ENCODE assay signal across 24 mouse cellular contexts in genomic region chr11:81521881-81522280, GRCm38 (mm10).
DNase-seq lines count a peak whose midpoint lies in the region; ATAC-seq and TF ChIP-seq lines count a peak whose summit lies in the region.
"Had no signal": no experiment of that assay in that cellular context is flagged by ENCODE, and none has a peak within 500 bp of the region (broad histone marks: within the 10 kb centered on the region; RNA-seq: fewer than 3 reads in every experiment).

No protein-coding gene starts in this region.

- peak overlapping the region; percentile 59; the same call in 1 of the 2 replicates for H3K27ac ChIP-seq in hindbrain, embryonic 10.5 days
- H3K27ac ChIP-seq in hindbrain, postnatal 0 days: no peak overlapping the region
- H3K27ac ChIP-seq in layer of hippocampus, adult 2 months: peak overlapping the region; percentile 44; the same call in 1 of the 2 replicates
- no peak overlapping the region for H3K27ac ChIP-seq in midbrain, embryonic 11.5 days (ENCODE audit: low read depth, low read length)
- H3K27ac ChIP-seq in midbrain, embryonic 10.5 days (replicated peaks): no peak overlapping the region
- H3K27ac ChIP-seq: embryonic facial prominence, embryonic 13.5 days; embryonic facial prominence, embryonic 15.5 days; forebrain, embryonic 12.5 days had no signal

- no peak overlapping the region for H3K9ac ChIP-seq in hindbrain, postnatal 0 days (replicated peaks; ENCODE audit: low read length)
- no peak overlapping the region for H3K9ac ChIP-seq in midbrain, embryonic 11.5 days (ENCODE audit: low read length)
- H3K9ac ChIP-seq: embryonic facial prominence, embryonic 13.5 days; embryonic facial prominence, embryonic 15.5 days; forebrain, embryonic 12.5 days had no signal

- peaks cover 31% of the 10 kb centered on the region for H3K4me1 ChIP-seq in hindbrain, embryonic 10.5 days (replicated peaks)
- H3K4me1 ChIP-seq in hindbrain, postnatal 0 days (ENCODE audit: insufficient read depth, low read length): peaks cover 3% of the 10 kb centered on the region; the same call in 1 of the 2 replicates
- no peaks in the 10 kb centered on the region; the same call in 1 of the 2 replicates for H3K4me1 ChIP-seq in midbrain, embryonic 11.5 days (ENCODE audit: control insufficient read depth, insufficient read depth, low read length)
- peaks cover 27% of the 10 kb centered on the region for H3K4me1 ChIP-seq in midbrain, embryonic 10.5 days
- H3K4me1 ChIP-seq: embryonic facial prominence, embryonic 15.5 days had no signal

- H3K4me3 ChIP-seq in hindbrain, embryonic 10.5 days: no peak overlapping the region
- no peak overlapping the region for H3K4me3 ChIP-seq in hindbrain, postnatal 0 days (ENCODE audit: low read length)
- no peak overlapping the region for H3K4me3 ChIP-seq in layer of hippocampus, adult 2 months
- no peak overlapping the region for H3K4me3 ChIP-seq in midbrain, embryonic 11.5 days (ENCODE audit: low read depth, low read length)
- H3K4me3 ChIP-seq in midbrain, embryonic 10.5 days: no peak overlapping the region
- H3K4me3 ChIP-seq: embryonic facial prominence, embryonic 13.5 days; embryonic facial prominence, embryonic 15.5 days; erythroblast, embryonic 14.5 days; forebrain, embryonic 10.5 days; forebrain, embryonic 12.5 days had no signal

- no peaks in the 10 kb centered on the region for H3K27me3 ChIP-seq in hindbrain, embryonic 10.5 days (ENCODE audit: insufficient read depth, poor library complexity, severe bottlenecking)
- no peaks in the 10 kb centered on the region for H3K27me3 ChIP-seq in hindbrain, postnatal 0 days (ENCODE audit: insufficient read depth, low read length)
- H3K27me3 ChIP-seq in midbrain, embryonic 11.5 days (ENCODE audit: control insufficient read depth, insufficient read depth, low read length): no peaks in the 10 kb centered on the region
- no peaks in the 10 kb centered on the region for H3K27me3 ChIP-seq in midbrain, embryonic 10.5 days (ENCODE audit: low read depth, poor library complexity, severe bottlenecking)
- H3K27me3 ChIP-seq: forebrain, embryonic 12.5 days had no signal

- no peaks in the 10 kb centered on the region for H3K9me3 ChIP-seq in hindbrain, embryonic 10.5 days
- no peaks in the 10 kb centered on the region for H3K9me3 ChIP-seq in hindbrain, postnatal 0 days (ENCODE audit: low read length)
- H3K9me3 ChIP-seq in midbrain, embryonic 11.5 days (ENCODE audit: control insufficient read depth, low read length): no peaks in the 10 kb centered on the region
- H3K9me3 ChIP-seq in midbrain, embryonic 10.5 days (replicated peaks): no peaks in the 10 kb centered on the region
- H3K9me3 ChIP-seq: embryonic facial prominence, embryonic 13.5 days; embryonic facial prominence, embryonic 15.5 days; forebrain, embryonic 10.5 days; forebrain, embryonic 12.5 days had no signal

- 87% methylated on average over 4 of the region's 4 CpGs for WGBS in hindbrain, embryonic 10.5 days
- 65% methylated on average over 4 of the region's 4 CpGs for WGBS in hindbrain, postnatal 0 days
- WGBS in midbrain, embryonic 11.5 days: 87% methylated on average over 4 of the region's 4 CpGs
- 89% methylated on average over 4 of the region's 4 CpGs for WGBS in midbrain, embryonic 10.5 days

- H3K36me3 ChIP-seq in hindbrain, embryonic 10.5 days: no peaks in the 10 kb centered on the region
- H3K36me3 ChIP-seq in hindbrain, postnatal 0 days (ENCODE audit: insufficient read depth, low read length): no peaks in the 10 kb centered on the region
- H3K36me3 ChIP-seq in midbrain, embryonic 11.5 days (ENCODE audit: control insufficient read depth, insufficient read depth, low read length): no peaks in the 10 kb centered on the region
- no peaks in the 10 kb centered on the region for H3K36me3 ChIP-seq in midbrain, embryonic 10.5 days
- H3K36me3 ChIP-seq: embryonic facial prominence, embryonic 13.5 days; embryonic facial prominence, embryonic 15.5 days; forebrain, embryonic 10.5 days; forebrain, embryonic 12.5 days had no signal

- no peak for ATAC-seq in hindbrain, postnatal 0 days
- no peak for ATAC-seq in midbrain, embryonic 11.5 days (ENCODE audit: low FRiP score)
- ATAC-seq: forebrain, embryonic 14.5 days had no signal

- H3K4me2 ChIP-seq in hindbrain, postnatal 0 days (ENCODE audit: low read depth, low read length): no peak overlapping the region
- no peak overlapping the region for H3K4me2 ChIP-seq in midbrain, embryonic 11.5 days
- H3K4me2 ChIP-seq: embryonic facial prominence, embryonic 13.5 days; embryonic facial prominence, embryonic 15.5 days; forebrain, embryonic 12.5 days had no signal

- TF ChIP-seq CTCF in hindbrain, postnatal 0 days (IDR thresholded peaks at IDR 0.05; ENCODE audit: low read depth): no peak
- no peak for TF ChIP-seq CTCF in layer of hippocampus, adult 2 months (conservative IDR thresholded peaks at IDR 0.05)

- DNase-seq in hindbrain, embryonic 10.5 days (ENCODE audit: low spot score): no peak
- no peak for DNase-seq in hindbrain, postnatal 0 days (ENCODE audit: low spot score)
- peak; percentile 22 for DNase-seq in layer of hippocampus, adult 11-12 months (ENCODE audit: low spot score)
- no peak for DNase-seq in layer of hippocampus, postnatal 14 days (ENCODE audit: low spot score in 2 of 2)
- peak; percentile 31 to 32 for DNase-seq in layer of hippocampus, adult 2 months (ENCODE audit: low spot score in 2 of 2)
- DNase-seq in layer of hippocampus, postnatal 25 days (ENCODE audit: extremely low spot score in 1 of 2, low spot score in 1 of 2): no peak
- peak; percentile 57 for DNase-seq in midbrain, embryonic 11.5 days (ENCODE audit: low spot score, missing footprints)
- DNase-seq in midbrain, embryonic 10.5 days (ENCODE audit: low spot score): no peak
- DNase-seq: adrenal gland, adult 2 months; adrenal gland, postnatal 10 days; adrenal gland, postnatal 25 days; cerebellum, adult 11 months; cerebellum, adult 18-20 months; cerebellum, adult 8-10 months; cerebellum, adult 9-11 months; cerebellum, postnatal 14 days; cerebellum, postnatal 36 days; embryo, embryonic 11 days had no signal

Comparison
In these comparisons a context has a peak if more than half of its experiments do, and no peak if none do; other contexts are left out.
1. DNase-seq: peak in layer of hippocampus, adult 11-12 months (single experiment), layer of hippocampus, adult 2 months (2 of 2) and midbrain, embryonic 11.5 days (single experiment); none in hindbrain, embryonic 10.5 days (single experiment), hindbrain, postnatal 0 days (single experiment), layer of hippocampus, postnatal 14 days (0 of 2), layer of hippocampus, postnatal 25 days (0 of 2) and midbrain, embryonic 10.5 days (single experiment).
2. H3K27ac ChIP-seq: peak in hindbrain, embryonic 10.5 days (single experiment) and layer of hippocampus, adult 2 months (single experiment); none in hindbrain, postnatal 0 days (single experiment), midbrain, embryonic 11.5 days (single experiment) and midbrain, embryonic 10.5 days (single experiment).